Mouse (Mus musculus) heart, postnatal 0 days (tissue): ENCODE results near the gene Mapre3. TPM values are rescaled to one million over a fixed set of nuclear protein-coding genes. Genes with fewer than 3 reads are reported as not detected.

Experiments
- ATAC-seq: fragments of 200-750 bp; cut with Nextera tagmentation; 2 replicates; pipeline ENCODE4 v1.8.0; 2017; ENCODE audit warnings: low read depth, moderate number of reproducible peaks, moderate library complexity; ENCODE audit not compliant: insufficient read depth
- DNase-seq: peaks from one replicate; pipeline ENCODE4 v3.0.0-alpha.2; 2016; ENCODE audit warnings: low spot score
- H3K27ac ChIP-seq: fragments of 300-500 bp; sonication (generic); 2 replicates; pipeline ENCODE4 v1.5.1; 2014; ENCODE audit warnings: low read depth, mild to moderate bottlenecking
- H3K27me3 ChIP-seq: fragments of 300-500 bp; sonication (generic); 2 replicates; pipeline ENCODE4 v1.6.1; 2014; ENCODE audit warnings: low read length, mixed read lengths; ENCODE audit not compliant: control insufficient read depth, insufficient read depth
- H3K36me3 ChIP-seq: fragments of 300-500 bp; sonication (generic); replicated peaks from 2 replicates; pipeline ENCODE4 v1.6.1; 2014; ENCODE audit warnings: low read length, mixed read lengths; ENCODE audit not compliant: control insufficient read depth, insufficient read depth
- H3K4me1 ChIP-seq: fragments of 300-500 bp; sonication (generic); 2 replicates; pipeline ENCODE4 v1.6.1; 2014; ENCODE audit warnings: antibody characterized with exemption; ENCODE audit not compliant: control insufficient read depth, insufficient read depth
- H3K4me2 ChIP-seq: fragments of 300-500 bp; sonication (generic); 2 replicates; pipeline ENCODE4 v1.6.1; 2014; ENCODE audit warnings: low read depth, mild to moderate bottlenecking, low read length, moderate library complexity
- H3K4me3 ChIP-seq: fragments of 300-500 bp; sonication (generic); 2 replicates; pipeline ENCODE4 v1.5.1; 2014; ENCODE audit warnings: low read depth, low read length
- H3K9ac ChIP-seq: fragments of 300-500 bp; sonication (generic); replicated peaks from 2 replicates; pipeline ENCODE4 v1.6.1; 2014; ENCODE audit warnings: low read depth, low read length, mixed read lengths
- H3K9me3 ChIP-seq: fragments of 300-500 bp; sonication (generic); replicated peaks from 2 replicates; pipeline ENCODE4 v1.6.1; 2016; ENCODE audit warnings: low read length; ENCODE audit not compliant: control insufficient read depth
- CTCF ChIP-seq: IDR thresholded peaks from 2 replicates; pipeline ENCODE4 v1.5.1; 2016; ENCODE audit warnings: antibody characterized with exemption, control low read depth, low read depth
- EP300 ChIP-seq: IDR thresholded peaks from 2 replicates; pipeline ENCODE4 v1.6.1; 2016; ENCODE audit warnings: antibody characterized with exemption, low read depth
- WGBS: fragments of 180-500 bp; shearing (Covaris S2); extraction: QIAGEN DNeasy Blood & Tissue Kit; methylation state at CpG from one replicate; pipeline ENCODE4 v1.1.7; 2014; 5-methylcytosine and 5-hydroxymethylcytosine counted together
- polyA plus RNA-seq: library from polyadenylated mRNA; unstranded; fragments of >200 nt; fragmentation: Nextera tagmentation; extraction: Ambion mirVana; gene quantifications from 2 replicates; pipeline ENCODE4 v1.2.1, GENCODE M21; 2015
- total RNA-seq: library from RNA; depleted of rRNA; stranded (reverse); fragments of >200 nt; gene quantifications from 2 replicates; pipeline ENCODE4 v1.2.3, GENCODE M21; 2014; ENCODE audit warnings: low replicate concordance; rRNA removed

Mapre3 gene
- total and polyA plus RNA-seq, 2 experiments from 2014 or later = 5.3 to 15.8 TPM

- no peak for ATAC-seq
- WGBS = 55% methylated on average over 7 of the region's 7 CpGs
- Histone ChIP-seq H3K4me1 (peaks cover 38% of the 10 kb centered on the region), H3K4me2 (peak overlapping the region; percentile 67), H3K4me3 (peak overlapping the region; percentile 53), H3K9me3 (no peaks in the 10 kb centered on the region), H3K27ac (peak overlapping the region; percentile 93), H3K27me3 (no peaks in the 10 kb centered on the region), H3K9ac (peak overlapping the region; percentile 65), H3K36me3 (peaks cover 20% of the 10 kb centered on the region; the same call in 1 of the 2 replicates)
- DNase-seq = no peak
- no peak for TF ChIP-seq CTCF
- no peak for TF ChIP-seq EP300
These were observed 99.7 kb downstream of the Mapre3 start for GRCm38 (mm10) chr5:30914101-30914635.

GRCm38 (mm10) chr5:30914849-30915248 lies 100.4 kb downstream of the Mapre3 start:
- Histone ChIP-seq H3K27ac (peak overlapping the region; percentile 93), H3K9me3 (no peaks in the 10 kb centered on the region), H3K4me2 (peak overlapping the region; percentile 67), H3K27me3 (no peaks in the 10 kb centered on the region), H3K36me3 (peaks cover 20% of the 10 kb centered on the region; the same call in 1 of the 2 replicates), H3K9ac (peak overlapping the region; percentile 65; the same call in 1 of the 2 replicates), H3K4me3 (peak overlapping the region; percentile 53), H3K4me1 (peaks cover 36% of the 10 kb centered on the region)
- TF ChIP-seq CTCF (no peak), EP300 (no peak)
- no peak for DNase-seq
- ATAC-seq = no peak
- WGBS = 55% methylated on average over 6 of the region's 6 CpGs

GRCm38 (mm10) chr5:30915456-30915855 lies 101.0 kb downstream of the Mapre3 start:
- H3K27me3 ChIP-seq = no peaks in the 10 kb centered on the region
- H3K9me3 ChIP-seq = no peaks in the 10 kb centered on the region
- peak overlapping the region; percentile 65; the same call in 1 of the 2 replicates for H3K9ac ChIP-seq
- WGBS = 55% methylated on average over 9 of the region's 9 CpGs
- peak overlapping the region; percentile 53 for H3K4me3 ChIP-seq
- peaks cover 20% of the 10 kb centered on the region; the same call in 1 of the 2 replicates for H3K36me3 ChIP-seq
- DNase-seq = no peak
- H3K27ac ChIP-seq = peak overlapping the region; percentile 93
- H3K4me1 ChIP-seq = peaks cover 36% of the 10 kb centered on the region
- TF ChIP-seq CTCF (no peak), EP300 (no peak)
- H3K4me2 ChIP-seq = peak overlapping the region; percentile 67
- no peak for ATAC-seq

Other genes starting within 250 kb of the Mapre3 start
- 55.5 and 70.0 TPM in 2 replicates for gene Kcnk3, start 226.5 kb upstream of the Mapre3 start, total RNA-seq
- gene Kcnk3, start 226.5 kb upstream of the Mapre3 start, polyA plus RNA-seq = 36.4 and 45.3 TPM in 2 replicates
- 61.3 and 86.8 TPM in 2 replicates for gene Slc35f6, start 166.7 kb upstream of the Mapre3 start, total RNA-seq
- 30.5 and 31.7 TPM in 2 replicates for gene Slc35f6, start 166.7 kb upstream of the Mapre3 start, polyA plus RNA-seq
- 87.9 and 158 TPM in 2 replicates for gene Cenpa, start 147.9 kb upstream of the Mapre3 start, total RNA-seq
- 128 and 158 TPM in 2 replicates for gene Cenpa, start 147.9 kb upstream of the Mapre3 start, polyA plus RNA-seq
- gene Dpysl5, start 103.1 kb upstream of the Mapre3 start, total RNA-seq = 3.7 and 4.7 TPM in 2 replicates
- gene Dpysl5, start 103.1 kb upstream of the Mapre3 start, polyA plus RNA-seq = 0.71 and 0.83 TPM in 2 replicates
- 58.8 and 70.6 TPM in 2 replicates for gene Tmem214, start 53.4 kb downstream of the Mapre3 start, total RNA-seq
- gene Tmem214, start 53.4 kb downstream of the Mapre3 start, polyA plus RNA-seq = 48.0 and 49.6 TPM in 2 replicates
- gene Agbl5, start 74.1 kb downstream of the Mapre3 start, total RNA-seq = 18.1 and 28.2 TPM in 2 replicates
- gene Agbl5, start 74.1 kb downstream of the Mapre3 start, polyA plus RNA-seq = 4.2 and 4.9 TPM in 2 replicates
- gene Ost4, start 93.1 kb downstream of the Mapre3 start, total RNA-seq = 201 and 280 TPM in 2 replicates
- 334 and 356 TPM in 2 replicates for gene Ost4, start 93.1 kb downstream of the Mapre3 start, polyA plus RNA-seq
- gene Emilin1, start 98.8 kb downstream of the Mapre3 start, total RNA-seq = 63.5 and 64.5 TPM in 2 replicates
- 68.3 and 70.4 TPM in 2 replicates for gene Emilin1, start 98.8 kb downstream of the Mapre3 start, polyA plus RNA-seq
- 11.8 and 15.0 TPM in 2 replicates for gene Khk, start 106.8 kb downstream of the Mapre3 start, total RNA-seq
- gene Khk, start 106.8 kb downstream of the Mapre3 start, polyA plus RNA-seq = 16.2 and 18.5 TPM in 2 replicates
- 0.77 and 3.0 TPM in 2 replicates for gene Cgref1, start 130.9 kb downstream of the Mapre3 start, total RNA-seq
- gene Cgref1, start 130.9 kb downstream of the Mapre3 start, polyA plus RNA-seq = 1.1 and 1.2 TPM in 2 replicates
- gene Preb, start 145.7 kb downstream of the Mapre3 start, total RNA-seq = 20.8 and 40.0 TPM in 2 replicates
- 54.3 and 64.3 TPM in 2 replicates for gene Preb, start 145.7 kb downstream of the Mapre3 start, polyA plus RNA-seq
- not detected in 2 replicates for gene Tcf23, start 154.0 kb downstream of the Mapre3 start, total RNA-seq
- gene Tcf23, start 154.0 kb downstream of the Mapre3 start, polyA plus RNA-seq = 0.15 and 0.21 TPM in 2 replicates
- gene Atraid, start 233.7 kb downstream of the Mapre3 start, total RNA-seq = 141 and 177 TPM in 2 replicates
- 166 and 176 TPM in 2 replicates for gene Atraid, start 233.7 kb downstream of the Mapre3 start, polyA plus RNA-seq
- 7.1 and 7.7 TPM in 2 replicates for gene Slc5a6, start 234.3 kb downstream of the Mapre3 start, total RNA-seq
- gene Slc5a6, start 234.3 kb downstream of the Mapre3 start, polyA plus RNA-seq = 5.2 and 5.5 TPM in 2 replicates
- gene Cad, start 240.1 kb downstream of the Mapre3 start, total RNA-seq = 24.6 and 74.6 TPM in 2 replicates
- gene Cad, start 240.1 kb downstream of the Mapre3 start, polyA plus RNA-seq = 5.4 and 5.7 TPM in 2 replicates